Mouse (Mus musculus) cerebellum, adult 2 months (tissue): ENCODE measurements around the gene Cspg4. TPM values are rescaled to one million over a fixed set of nuclear protein-coding genes. Genes with fewer than 3 reads are reported as not detected.
A peak's percentile ranks its signal among the peaks of the same experiment; 100 is the strongest.

ENCODE experiments used
- DNase-seq, 2 experiments: peaks; one replicate each; pipeline ENCODE4 v3.0.0; 2021
- H3K27ac ChIP-seq: fragments of 200-500 bp; 2 replicates; pipeline ENCODE4 v1.5.1; 2012; ENCODE audit warnings: low read length, control low read depth, inconsistent platforms; ENCODE audit not compliant: insufficient read depth
- H3K27me3 ChIP-seq: fragments of 200-500 bp; 2 replicates; pipeline ENCODE4 v1.6.1; 2012; ENCODE audit warnings: inconsistent platforms, mild to moderate bottlenecking, low read length, moderate library complexity; ENCODE audit not compliant: control insufficient read depth, insufficient read depth
- H3K4me1 ChIP-seq: fragments of 200-500 bp; 2 replicates; pipeline ENCODE4 v1.6.1; 2011; ENCODE audit warnings: low read length; ENCODE audit not compliant: control insufficient read depth, insufficient read depth
- H3K4me3 ChIP-seq: fragments of 200-500 bp; replicated peaks from 2 replicates; pipeline ENCODE3; 2011; ENCODE audit warnings: mild to moderate bottlenecking, low read depth, low read length, control low read depth; ENCODE audit not compliant: insufficient read depth
- CTCF ChIP-seq: fragments of 200-500 bp; IDR thresholded peaks from 2 replicates; pipeline ENCODE4 v1.5.1; 2011; ENCODE audit warnings: low read depth, mild to moderate bottlenecking, control low read depth, low read length, moderate library complexity, borderline replicate concordance; ENCODE audit not compliant: insufficient read depth
- POLR2A ChIP-seq: fragments of 200-500 bp; IDR thresholded peaks from 2 replicates; pipeline ENCODE4 v1.6.1; 2011; ENCODE audit warnings: low read length, control low read depth, borderline replicate concordance; ENCODE audit not compliant: insufficient read depth
- WGBS: fragments of 180-500 bp; shearing (Covaris S2); methylation state at CpG from one replicate; pipeline ENCODE4 v1.1.7; 2018; 5-methylcytosine and 5-hydroxymethylcytosine counted together
- polyA plus RNA-seq: library from polyadenylated mRNA; depleted of rRNA; stranded (reverse); fragments of >200 nt; gene quantifications from 2 replicates; pipeline ENCODE4 v1.2.3, GENCODE M21; 2012

Cspg4 gene
- polyA plus RNA-seq, 1 experiment, result 8.9 TPM

GRCm38 (mm10) chr9:56924651-56925027, 59.8 kb downstream of the Cspg4 start:
- DNase-seq, result peak; percentile 33 to 39
- H3K27me3 ChIP-seq, result no peaks in the 10 kb centered on the region
- H3K4me1 ChIP-seq, result 0 out of 2 replicates have a peak, but pooled peaks cover 3% of the 10 kb centered on the region
- TF ChIP-seq POLR2A (no peak), CTCF (no peak)
- peak overlapping the region; percentile 1 for H3K4me3 ChIP-seq
- 23% methylated on average over 7 of the region's 7 CpGs for WGBS
- H3K27ac ChIP-seq, result 0 out of 2 replicates have a peak overlapping the region, but pooled peaks have one; percentile 28

DNA sequence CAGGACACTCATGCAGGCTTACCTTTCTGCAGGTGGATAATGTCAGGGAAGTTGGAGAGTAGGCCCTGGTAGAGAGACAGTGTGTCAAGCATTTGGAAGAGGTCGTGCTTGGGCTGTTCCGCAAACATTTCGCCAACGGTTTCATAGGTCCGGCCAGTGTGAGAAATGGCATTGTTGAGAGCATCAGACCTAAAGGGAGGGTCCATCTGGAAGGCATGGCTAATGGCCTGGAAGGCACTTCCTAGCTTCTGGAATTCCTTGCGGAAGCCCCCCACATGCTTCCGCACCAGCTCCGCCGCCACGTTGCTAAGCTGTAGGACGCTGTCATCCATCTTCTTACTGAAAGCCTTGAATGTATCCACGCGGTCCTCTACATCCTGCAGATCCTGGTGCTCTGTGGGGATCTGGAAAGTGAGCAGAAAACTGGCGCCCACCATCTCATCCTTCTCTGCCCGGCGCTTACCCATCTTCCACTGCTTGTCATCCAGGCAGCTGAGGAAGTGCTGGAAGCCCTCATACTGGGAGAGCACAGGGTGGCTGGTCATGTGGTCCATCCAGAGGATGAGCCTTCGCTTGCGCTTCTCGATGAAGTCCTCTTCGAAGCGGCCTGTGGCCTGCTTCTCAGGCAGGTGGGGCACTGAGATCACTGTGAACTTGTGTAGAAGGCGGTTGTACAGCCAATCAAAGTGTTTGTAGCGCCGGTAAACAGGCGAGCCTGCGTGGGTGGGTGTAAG, 60.6 kb downstream of the Cspg4 start:
- H3K27ac ChIP-seq, result 0 out of 2 replicates have a peak overlapping the region, but pooled peaks have one; percentile 52
- 79% methylated on average over 26 of the region's 26 CpGs for WGBS
- TF ChIP-seq POLR2A, result no peak
- no peak for TF ChIP-seq CTCF
- H3K4me3 ChIP-seq, result peak overlapping the region; percentile 6
- 0 out of 2 replicates have a peak, but pooled peaks cover 3% of the 10 kb centered on the region for H3K4me1 ChIP-seq
- DNase-seq, result no peak
- H3K27me3 ChIP-seq, result no peaks in the 10 kb centered on the region

DNA sequence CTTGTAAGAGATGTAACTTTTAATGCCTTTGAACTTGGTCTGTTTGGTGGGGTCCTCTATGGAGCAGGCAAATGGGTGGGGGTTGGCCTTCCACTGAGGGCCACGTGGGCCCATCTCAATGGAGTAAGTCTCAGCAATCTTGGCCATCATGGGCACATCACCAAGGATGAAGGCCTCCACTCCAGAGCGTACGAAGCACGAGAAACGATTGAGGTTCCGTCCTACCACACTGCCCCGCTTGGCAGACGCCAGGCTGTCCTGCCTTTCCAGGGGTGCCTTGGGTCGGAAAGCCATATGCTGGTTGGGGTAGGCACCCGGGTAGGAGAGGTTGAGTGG, 61.2 kb downstream of the Cspg4 start:
- 0 out of 2 replicates have a peak overlapping the region, but pooled peaks have one; percentile 23 for H3K27ac ChIP-seq
- 97% methylated on average over 10 of the region's 10 CpGs for WGBS
- no peak for TF ChIP-seq POLR2A
- no peak for TF ChIP-seq CTCF
- H3K27me3 ChIP-seq, result no peaks in the 10 kb centered on the region
- DNase-seq, result no peak
- H3K4me3 ChIP-seq, result no peak overlapping the region
- H3K4me1 ChIP-seq, result 0 out of 2 replicates have a peak, but pooled peaks cover 3% of the 10 kb centered on the region

- 73% methylated on average over 10 of the region's 10 CpGs for WGBS
- no peak for DNase-seq
- TF ChIP-seq POLR2A, result no peak
- H3K4me3 ChIP-seq, result no peak overlapping the region
- H3K27ac ChIP-seq, result no peak overlapping the region
- 0 out of 2 replicates have a peak, but pooled peaks cover 3% of the 10 kb centered on the region for H3K4me1 ChIP-seq
- H3K27me3 ChIP-seq, result no peaks in the 10 kb centered on the region
Measured at GRCm38 (mm10) chr9:56926387-56926786, 61.6 kb downstream of the Cspg4 start.

DNA sequence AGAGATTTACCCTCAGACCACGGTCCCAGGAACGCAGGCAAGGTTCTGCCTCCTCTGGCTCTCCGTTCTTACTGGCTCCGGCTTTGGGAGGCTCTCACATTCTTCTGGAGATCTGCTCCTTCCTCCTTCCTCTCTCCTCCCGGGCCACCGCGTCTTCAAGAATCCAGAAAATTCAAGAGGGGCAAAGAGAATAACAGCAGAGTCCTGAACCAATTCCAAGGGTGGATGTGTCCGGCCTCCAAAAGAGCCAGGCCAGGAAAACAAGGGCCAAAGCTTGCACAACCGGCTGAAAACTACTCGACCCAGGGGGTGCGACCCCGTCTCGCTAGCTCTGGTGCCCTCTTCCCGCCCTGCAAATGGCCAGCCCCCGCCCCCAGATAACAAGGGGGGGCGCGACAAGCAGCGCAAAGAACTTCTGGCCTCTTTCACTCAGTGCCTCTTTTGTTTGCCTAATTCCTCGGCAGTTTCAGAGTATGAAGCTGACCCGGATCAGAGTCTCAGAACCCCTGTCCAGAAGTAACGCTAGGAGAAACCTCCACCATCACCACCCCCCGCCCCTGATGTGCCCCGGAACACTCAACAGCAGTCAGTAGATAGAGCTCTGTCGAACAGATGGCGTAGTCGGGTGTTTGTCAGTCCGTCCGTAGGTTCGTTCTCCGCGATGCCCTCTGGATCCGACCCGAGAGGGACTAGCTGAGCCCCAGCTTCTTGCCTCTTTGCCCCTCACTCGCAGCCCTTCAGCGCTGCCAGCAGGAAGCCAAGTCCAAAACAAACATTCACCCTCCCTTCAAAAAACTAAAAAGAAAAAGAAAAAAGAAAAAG, 62.6 kb downstream of the Cspg4 start:
- DNase-seq, result peak; percentile 32 to 36
- Histone ChIP-seq H3K27ac (peak overlapping the region; percentile 16; the same call in 1 of the 2 replicates), H3K27me3 (no peaks in the 10 kb centered on the region), H3K4me1 (0 out of 2 replicates have a peak, but pooled peaks cover 3% of the 10 kb centered on the region), H3K4me3 (peak overlapping the region; percentile 64)
- WGBS, result 12% methylated on average over 35 of the region's 35 CpGs
- no peak for TF ChIP-seq CTCF
- no peak for TF ChIP-seq POLR2A

DNA sequence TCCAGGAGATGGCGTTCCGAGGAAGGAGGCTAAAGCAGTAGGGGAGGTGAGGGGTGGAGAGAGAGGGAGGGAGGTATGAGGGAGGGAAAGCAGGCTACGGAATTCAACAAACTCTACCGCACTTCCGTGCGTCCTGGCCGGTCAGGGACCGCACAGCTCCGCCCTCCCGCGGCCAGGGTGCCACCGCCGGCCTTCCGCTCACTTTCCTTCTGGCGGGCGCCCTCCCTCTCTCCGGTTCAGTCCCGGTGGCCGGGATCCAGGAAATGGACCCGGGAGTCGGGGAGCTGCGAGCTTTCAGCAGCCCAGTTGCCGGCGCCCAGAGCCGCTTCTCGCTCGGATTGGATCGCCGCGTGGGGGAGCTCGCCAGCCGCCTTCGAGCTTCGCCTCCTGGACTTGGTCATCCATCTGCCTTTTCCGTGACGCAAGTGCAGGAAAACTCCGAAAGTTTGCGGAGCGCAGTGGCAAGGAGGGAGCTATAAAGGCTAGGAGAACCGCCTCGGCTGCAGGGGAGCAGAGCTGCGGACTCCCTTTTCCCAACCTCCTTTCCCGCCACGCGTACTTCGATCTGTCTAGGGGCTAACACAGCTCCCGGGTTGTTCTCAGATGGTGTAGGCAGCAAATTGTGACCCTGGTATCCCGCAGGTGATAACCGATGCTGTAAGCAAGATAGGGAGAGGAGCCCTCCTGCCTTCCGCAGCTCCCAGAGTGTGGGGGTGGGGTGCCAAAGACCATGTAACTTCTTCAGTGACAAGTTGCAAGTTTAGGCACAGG, 63.4 kb downstream of the Cspg4 start, which contains the start of gene Snx33:
Snx33 (minus strand) TSS at position 331 of the 771 bp plus-strand sequence.
- H3K27me3 ChIP-seq, result no peaks in the 10 kb centered on the region
- TF ChIP-seq POLR2A (no peak), CTCF (peak; percentile 53; the same call in 1 of the 2 replicates)
- peak; percentile 85 to 89 for DNase-seq
- peak within 1 kb of the TSS; percentile 64 for H3K4me3 ChIP-seq
- WGBS, result under 1% methylated on average over 50 of the region's 50 CpGs
- peak within 1 kb of the TSS; percentile 16; the same call in 1 of the 2 replicates for H3K27ac ChIP-seq
- H3K4me1 ChIP-seq, result 0 out of 2 replicates have a peak, but pooled peaks cover 3% of the 10 kb centered on the region

GRCm38 (mm10) chr9:56929496-56929895, 64.7 kb downstream of the Cspg4 start:
- no peak for DNase-seq
- WGBS, result 69% methylated on average over 4 of the region's 4 CpGs
- H3K4me3 ChIP-seq, result no peak overlapping the region
- H3K4me1 ChIP-seq, result 0 out of 2 replicates have a peak, but pooled peaks cover 3% of the 10 kb centered on the region
- no peak overlapping the region for H3K27ac ChIP-seq
- no peaks in the 10 kb centered on the region for H3K27me3 ChIP-seq
- TF ChIP-seq CTCF (no peak), POLR2A (no peak)
